Mouse (Mus musculus) hindbrain, postnatal 0 days (tissue): ENCODE results near the gene Rab26. TPM values are rescaled to one million over a fixed set of nuclear protein-coding genes. Genes with fewer than 3 reads are reported as not detected.

Experiments used
- ATAC-seq: fragments of 200-750 bp; cut with Nextera tagmentation; 2 replicates; pipeline ENCODE4 v1.8.0; 2017; ENCODE audit warnings: mild to moderate bottlenecking, moderate TSS enrichment, moderate library complexity
- DNase-seq: peaks from one replicate; pipeline ENCODE4 v3.0.0-alpha.2; 2015; ENCODE audit warnings: low spot score
- H3K27ac ChIP-seq: fragments of 300-500 bp; sonication (generic); 2 replicates; pipeline ENCODE4 v1.5.1; 2014; ENCODE audit warnings: mild to moderate bottlenecking
- H3K27me3 ChIP-seq: fragments of 300-500 bp; sonication (generic); 2 replicates; pipeline ENCODE4 v1.6.1; 2014; ENCODE audit warnings: low read length, mixed read lengths; ENCODE audit not compliant: insufficient read depth
- H3K36me3 ChIP-seq: fragments of 300-500 bp; sonication (generic); 2 replicates; pipeline ENCODE4 v1.6.1; 2014; ENCODE audit warnings: low read length, mixed read lengths; ENCODE audit not compliant: insufficient read depth
- H3K4me1 ChIP-seq: fragments of 300-500 bp; sonication (generic); 2 replicates; pipeline ENCODE4 v1.6.1; 2014; ENCODE audit warnings: antibody characterized with exemption, low read length, mixed read lengths; ENCODE audit not compliant: insufficient read depth
- H3K4me2 ChIP-seq: fragments of 300-500 bp; sonication (generic); 2 replicates; pipeline ENCODE4 v1.6.1; 2014; ENCODE audit warnings: low read depth, mild to moderate bottlenecking, low read length, moderate library complexity, mixed read lengths
- H3K4me3 ChIP-seq: fragments of 300-500 bp; sonication (generic); 2 replicates; pipeline ENCODE4 v1.5.1; 2014; ENCODE audit warnings: low read length
- H3K9ac ChIP-seq: fragments of 300-500 bp; sonication (generic); replicated peaks from 2 replicates; pipeline ENCODE4 v1.6.1; 2014; ENCODE audit warnings: mild to moderate bottlenecking, low read length, moderate library complexity, mixed read lengths
- H3K9me3 ChIP-seq: fragments of 300-500 bp; sonication (generic); 2 replicates; pipeline ENCODE4 v1.6.1; 2016; ENCODE audit warnings: low read length, mixed read lengths
- CTCF ChIP-seq: IDR thresholded peaks from 2 replicates; pipeline ENCODE4 v1.5.1; 2016; ENCODE audit warnings: antibody characterized with exemption, control low read depth, low read depth
- WGBS: fragments of 180-500 bp; shearing (Covaris S2); extraction: QIAGEN DNeasy Blood & Tissue Kit; methylation state at CpG from one replicate; pipeline ENCODE4 v1.1.7; 2014; 5-methylcytosine and 5-hydroxymethylcytosine counted together
- polyA plus RNA-seq: library from polyadenylated mRNA; unstranded; fragments of >200 nt; fragmentation: Nextera tagmentation; extraction: Ambion mirVana; gene quantifications from 2 replicates; pipeline ENCODE4 v1.2.1, GENCODE M21; 2015
- total RNA-seq: library from RNA; depleted of rRNA; stranded (reverse); fragments of >200 nt; gene quantifications from 2 replicates; pipeline ENCODE4 v1.2.3, GENCODE M21; 2014

The Rab26 gene
- total and polyA plus RNA-seq, 2 experiments from 2014 or later = 4.0 to 10.6 TPM

DNA sequence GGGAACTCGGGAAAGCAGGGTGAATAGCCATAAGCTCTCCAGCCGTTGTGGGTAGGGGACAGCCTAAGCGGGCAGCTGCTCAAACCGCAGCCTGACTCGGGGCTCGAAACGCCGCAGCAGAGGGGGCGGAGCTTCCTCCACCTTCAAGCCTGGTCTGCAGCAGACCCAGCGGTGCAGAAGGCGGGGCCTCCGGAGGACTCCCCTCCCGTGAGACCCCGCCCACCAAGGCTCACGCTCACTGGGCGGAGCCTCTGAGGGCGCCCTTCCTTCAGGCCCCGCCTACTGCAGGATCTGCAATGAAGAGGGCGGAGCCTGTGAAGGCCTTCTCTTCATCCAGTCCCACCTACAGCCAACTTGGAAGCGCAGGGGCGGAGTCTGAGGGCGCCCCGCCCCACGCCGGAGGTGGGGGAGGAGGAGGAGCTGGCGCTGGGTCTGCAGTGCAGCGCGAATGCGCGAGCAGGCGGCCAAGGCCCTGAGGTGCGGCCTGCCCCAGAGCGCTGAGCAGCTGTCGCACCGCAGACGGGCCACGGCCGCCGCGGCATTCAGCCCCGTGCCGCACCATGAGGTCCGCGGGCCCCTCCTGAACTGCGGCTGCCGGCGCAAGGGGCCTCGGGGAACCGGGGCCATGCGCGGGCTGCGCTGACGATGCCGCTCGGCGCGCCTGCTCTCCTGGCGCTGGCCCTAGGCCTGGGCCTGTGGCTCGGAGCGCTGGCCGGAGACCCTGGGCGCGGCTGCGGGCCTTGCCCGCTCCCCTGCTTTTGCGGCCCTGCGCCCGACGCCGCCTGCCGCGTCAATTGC, 15.8 kb upstream of the Rab26 start, which contains the start of gene Pkd1:
Pkd1 (plus strand) TSS at position 217 of the 798 bp plus-strand sequence.
- Histone ChIP-seq H3K36me3 (no peaks in the 10 kb centered on the region), H3K27ac (peak within 1 kb of the TSS; percentile 99)
- WGBS = 0% methylated on average over 69 of the region's 72 CpGs

DNA sequence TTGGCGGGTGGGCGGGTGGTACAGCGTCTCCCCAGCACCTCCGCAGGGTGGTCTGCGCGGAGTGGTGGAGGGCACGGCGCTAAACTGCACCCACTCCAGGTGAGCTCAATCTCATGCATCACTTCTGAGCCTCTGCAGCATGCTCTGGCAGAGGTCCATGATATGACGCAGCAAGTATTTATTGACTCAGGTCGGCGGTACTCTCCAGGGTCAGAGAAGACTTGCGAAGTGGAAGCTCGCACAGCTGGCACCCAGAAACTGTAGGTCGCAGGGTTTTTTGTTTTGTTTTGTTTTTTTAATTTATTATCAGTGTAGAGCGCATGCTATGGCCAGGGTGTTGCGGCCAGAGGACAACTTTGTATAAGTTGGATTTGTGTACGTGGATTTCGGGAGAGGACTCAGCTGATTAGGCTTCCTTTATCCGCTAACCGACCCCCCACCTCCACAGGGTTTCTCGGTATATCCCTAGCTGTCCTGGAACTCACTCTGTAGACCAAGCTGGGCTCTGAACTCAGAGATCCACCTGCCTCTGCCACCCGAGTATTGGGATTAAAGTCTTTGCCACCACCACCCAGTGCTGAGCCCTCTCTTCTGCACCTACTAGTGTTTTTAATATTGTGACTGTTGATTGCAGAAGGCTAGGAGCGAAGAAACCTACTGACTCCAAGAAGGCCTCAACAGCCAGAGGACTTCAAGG, 15.1 kb upstream of the Rab26 start:
- Histone ChIP-seq H3K4me3 (peak overlapping the region; percentile 85), H3K9me3 (no peaks in the 10 kb centered on the region), H3K27ac (peak overlapping the region; percentile 99), H3K27me3 (no peaks in the 10 kb centered on the region), H3K9ac (peak overlapping the region; percentile 96; the same call in 1 of the 2 replicates), H3K4me1 (peaks cover 26% of the 10 kb centered on the region), H3K36me3 (no peaks in the 10 kb centered on the region), H3K4me2 (peak overlapping the region; percentile 90)
- DNase-seq (peak; percentile 52), ATAC-seq (peak; percentile 13)
- no peak for TF ChIP-seq CTCF
- 5% methylated on average over 23 of the region's 23 CpGs for WGBS

More for the DNA sequence above, 15.8 kb upstream of the Rab26 start, which contains the start of gene Pkd1:
- peak within 1 kb of the TSS; percentile 85 for H3K4me3 ChIP-seq
- ATAC-seq (peak; percentile 96), DNase-seq (peak; percentile 99)
- no peak for TF ChIP-seq CTCF
- H3K9me3 ChIP-seq = no peaks in the 10 kb centered on the region
- H3K4me1 ChIP-seq = peaks cover 26% of the 10 kb centered on the region
- H3K4me2 ChIP-seq = peak within 1 kb of the TSS; percentile 90
- H3K27me3 ChIP-seq = no peaks in the 10 kb centered on the region
- H3K9ac ChIP-seq = peak within 1 kb of the TSS; percentile 96

DNA sequence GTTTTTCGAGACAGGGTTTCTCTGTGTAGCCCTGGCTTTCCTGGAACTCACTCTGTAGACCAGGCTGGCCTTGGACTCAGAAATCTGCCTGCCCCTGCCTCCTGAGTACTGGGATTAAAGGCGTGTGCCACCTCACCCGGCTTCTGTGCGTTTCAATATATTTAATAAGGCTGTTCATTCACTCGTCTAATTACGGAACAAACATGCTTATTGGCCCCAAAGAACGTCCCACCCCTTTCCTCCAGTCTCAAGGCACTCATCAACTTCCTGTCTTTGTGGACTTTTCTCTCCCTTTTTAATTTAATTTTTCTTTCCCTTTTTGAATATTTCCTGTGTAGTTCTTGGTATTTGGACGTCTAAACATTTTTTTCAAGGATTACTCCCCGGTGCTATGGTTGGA, 14.4 kb upstream of the Rab26 start:
- 39% methylated on average over 9 of the region's 9 CpGs for WGBS
- H3K9me3 ChIP-seq = no peaks in the 10 kb centered on the region
- DNase-seq (no peak), ATAC-seq (no peak)
- H3K4me2 ChIP-seq = peak overlapping the region; percentile 90
- H3K36me3 ChIP-seq = no peaks in the 10 kb centered on the region
- peaks cover 26% of the 10 kb centered on the region for H3K4me1 ChIP-seq
- H3K9ac ChIP-seq = peak overlapping the region; percentile 24; the same call in 1 of the 2 replicates
- no peak for TF ChIP-seq CTCF
- peak overlapping the region; percentile 99; the same call in 1 of the 2 replicates for H3K27ac ChIP-seq
- peak overlapping the region; percentile 85 for H3K4me3 ChIP-seq
- no peaks in the 10 kb centered on the region for H3K27me3 ChIP-seq

DNA sequence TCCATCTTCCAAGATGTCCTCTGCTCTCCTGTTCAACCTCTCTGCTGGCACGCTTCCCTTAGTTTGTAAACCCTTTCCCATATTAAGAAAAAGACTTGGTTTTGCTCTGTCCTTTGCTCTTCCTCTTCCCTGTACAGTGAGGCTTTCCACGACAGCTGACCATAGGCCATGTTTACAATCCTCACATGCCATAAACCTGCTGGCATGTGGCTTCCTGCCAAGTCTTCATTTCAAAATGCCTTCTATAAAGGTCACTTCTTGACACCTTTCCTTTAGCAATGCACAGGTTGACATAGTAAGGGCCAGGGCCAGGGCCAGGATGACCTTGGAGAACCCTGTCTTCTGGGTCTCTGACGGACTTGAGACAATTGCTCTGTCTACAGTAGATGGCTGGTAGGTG, 12.2 kb upstream of the Rab26 start:
- no peaks in the 10 kb centered on the region for H3K27me3 ChIP-seq
- peaks cover 9% of the 10 kb centered on the region for H3K4me1 ChIP-seq
- H3K36me3 ChIP-seq = no peaks in the 10 kb centered on the region
- no peaks in the 10 kb centered on the region for H3K9me3 ChIP-seq
- DNase-seq = no peak
- no peak overlapping the region for H3K4me2 ChIP-seq
- H3K9ac ChIP-seq = no peak overlapping the region
- no peak for TF ChIP-seq CTCF
- no peak for ATAC-seq
- H3K27ac ChIP-seq = no peak overlapping the region
- WGBS = 82% methylated on average over 3 of the region's 3 CpGs
- H3K4me3 ChIP-seq = no peak overlapping the region

DNA sequence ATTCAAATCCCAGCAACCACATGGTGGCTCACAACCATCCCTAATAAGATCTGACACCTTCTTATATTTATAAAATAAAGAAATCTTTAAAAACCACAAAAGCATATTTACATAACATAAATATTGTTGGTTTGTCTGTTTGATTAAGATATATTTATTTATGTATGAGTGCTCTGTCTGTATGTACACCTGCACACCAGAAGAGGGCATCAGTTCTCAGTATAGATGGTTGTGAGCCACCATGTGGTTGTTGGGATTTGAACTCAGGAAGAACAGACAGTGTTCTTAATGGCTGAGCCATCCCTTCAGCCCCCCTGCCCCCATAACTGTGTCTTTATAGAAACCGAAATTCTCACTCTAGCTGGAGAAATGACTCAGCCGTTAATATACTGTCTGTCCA, 11.2 kb upstream of the Rab26 start:
- 94% methylated on average over 2 of the region's 2 CpGs for WGBS
- H3K9me3 ChIP-seq = no peaks in the 10 kb centered on the region
- DNase-seq (no peak), ATAC-seq (no peak)
- TF ChIP-seq CTCF = peak; percentile 12; the same call in 1 of the 2 replicates
- no peak overlapping the region for H3K4me3 ChIP-seq
- no peaks in the 10 kb centered on the region for H3K27me3 ChIP-seq
- H3K36me3 ChIP-seq = no peaks in the 10 kb centered on the region
- no peak overlapping the region for H3K27ac ChIP-seq
- no peak overlapping the region for H3K4me2 ChIP-seq
- H3K9ac ChIP-seq = no peak overlapping the region
- H3K4me1 ChIP-seq = peaks cover 3% of the 10 kb centered on the region; the same call in 1 of the 2 replicates

DNA sequence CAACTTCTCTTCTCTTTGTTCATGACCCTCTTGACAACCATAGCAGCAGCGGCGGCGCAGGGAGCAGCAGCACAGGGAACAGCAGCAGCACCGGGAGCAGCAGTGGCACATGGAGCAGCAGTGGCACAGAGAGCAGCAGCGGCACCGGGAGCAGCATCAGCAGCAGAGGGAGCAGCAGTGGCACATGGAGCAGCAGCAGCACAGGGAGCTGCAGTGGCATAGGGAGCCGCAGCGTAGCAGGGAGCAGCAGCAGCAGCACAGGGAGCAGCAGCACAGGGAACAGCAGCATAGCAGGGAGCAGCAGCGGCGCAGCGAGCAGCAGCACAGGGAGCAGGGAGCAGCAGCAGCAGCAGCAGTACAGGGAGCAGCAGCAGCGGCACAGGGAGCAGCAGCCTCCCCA, 10.6 kb upstream of the Rab26 start:
- no peaks in the 10 kb centered on the region for H3K27me3 ChIP-seq
- H3K27ac ChIP-seq = no peak overlapping the region
- H3K4me2 ChIP-seq = no peak overlapping the region
- WGBS = 5% methylated on average over 12 of the region's 12 CpGs
- DNase-seq = no peak
- no peak for ATAC-seq
- H3K36me3 ChIP-seq = no peaks in the 10 kb centered on the region
- no peak overlapping the region for H3K9ac ChIP-seq
- TF ChIP-seq CTCF = peak; percentile 14; the same call in 1 of the 2 replicates
- no peak overlapping the region for H3K4me3 ChIP-seq
- no peaks in the 10 kb centered on the region for H3K9me3 ChIP-seq
- peaks cover 3% of the 10 kb centered on the region; the same call in 1 of the 2 replicates for H3K4me1 ChIP-seq
